Mouse (Mus musculus) frontal cortex, adult 2 months (tissue): Measurements from ENCODE around the gene Neurl1b. TPM values are rescaled to one million over a fixed set of nuclear protein-coding genes. Genes with fewer than 3 reads are reported as not detected.
A peak's percentile ranks its signal among the peaks of the same experiment; 100 is the strongest.

Experiments
- DNase-seq, 2 experiments: peaks; one replicate each; pipeline ENCODE4 v3.0.0; 2022; ENCODE audit warnings: low spot score in 1 of 2; ENCODE audit errors: extremely low spot score in 1 of 2
- polyA plus RNA-seq: library from polyadenylated mRNA; depleted of rRNA; stranded (reverse); fragments of >200 nt; gene quantifications from 2 replicates; pipeline ENCODE4 v1.2.3, GENCODE M21; 2012

Neurl1b gene
- polyA plus RNA-seq, 1 experiment, result 66.5 TPM

- DNase-seq, result no peak
These were observed 34.8 kb downstream of the Neurl1b start for GRCm38 (mm10) chr17:26449472-26449871.

- peak in 1 of 2 experiments; percentile 63 for DNase-seq
These were observed 37.1 kb downstream of the Neurl1b start for GRCm38 (mm10) chr17:26451651-26452295.

- peak; percentile 33 to 90 for DNase-seq
These were observed 37.8 kb downstream of the Neurl1b start for GRCm38 (mm10) chr17:26452371-26452972.

DNA sequence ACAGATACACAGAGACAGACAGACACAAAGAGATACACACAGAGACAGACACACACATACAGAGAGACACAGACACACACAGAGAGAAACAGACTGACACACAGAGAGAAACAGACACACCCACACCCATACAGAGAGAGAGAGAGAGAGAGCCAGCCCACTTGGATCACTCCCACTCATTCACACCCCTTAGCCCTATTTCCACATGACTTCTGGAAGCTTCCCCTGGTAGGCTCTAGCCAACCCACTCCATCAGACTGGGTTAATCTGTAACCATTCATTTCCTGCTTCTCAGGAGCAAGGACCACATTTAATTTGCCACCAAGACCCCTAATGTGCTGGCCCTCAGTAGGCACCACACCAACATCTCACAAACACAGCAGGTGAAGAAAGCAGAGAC is 42.9 kb downstream of the Neurl1b start:
- no peak for DNase-seq

GRCm38 (mm10) chr17:26458049-26458448 is 43.4 kb downstream of the Neurl1b start:
- no peak for DNase-seq

DNA sequence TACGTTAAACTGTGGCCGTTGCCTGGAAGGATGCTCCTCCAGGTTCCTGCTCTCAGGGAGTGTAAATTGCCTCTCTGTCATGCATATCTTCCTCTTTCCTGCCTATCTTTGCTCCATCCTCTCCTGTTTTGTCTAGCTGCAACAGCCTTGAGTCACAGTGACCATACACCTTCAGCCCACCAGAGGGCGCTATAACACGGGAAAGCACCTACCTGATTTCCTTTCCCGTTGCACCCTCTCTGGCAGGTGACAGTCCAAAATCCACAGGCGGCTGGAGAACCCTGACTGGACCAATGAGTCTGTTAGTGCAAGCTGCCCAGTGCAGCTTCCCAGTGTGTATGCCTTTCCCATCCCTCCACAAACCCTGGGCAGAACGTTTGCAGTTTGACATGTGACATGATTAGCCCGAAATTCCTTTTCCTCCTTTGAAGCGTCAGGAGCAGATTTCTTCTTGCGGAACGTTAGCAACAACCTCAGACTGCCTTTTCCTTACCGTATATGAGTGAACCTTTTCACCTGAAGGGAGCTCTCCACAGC is 48.1 kb downstream of the Neurl1b start:
- peak; percentile 28 to 89 for DNase-seq

GRCm38 (mm10) chr17:26463432-26463831 is 48.8 kb downstream of the Neurl1b start:
- DNase-seq, result no peak

GRCm38 (mm10) chr17:26463984-26464383 is 49.4 kb downstream of the Neurl1b start:
- no peak for DNase-seq

DNA sequence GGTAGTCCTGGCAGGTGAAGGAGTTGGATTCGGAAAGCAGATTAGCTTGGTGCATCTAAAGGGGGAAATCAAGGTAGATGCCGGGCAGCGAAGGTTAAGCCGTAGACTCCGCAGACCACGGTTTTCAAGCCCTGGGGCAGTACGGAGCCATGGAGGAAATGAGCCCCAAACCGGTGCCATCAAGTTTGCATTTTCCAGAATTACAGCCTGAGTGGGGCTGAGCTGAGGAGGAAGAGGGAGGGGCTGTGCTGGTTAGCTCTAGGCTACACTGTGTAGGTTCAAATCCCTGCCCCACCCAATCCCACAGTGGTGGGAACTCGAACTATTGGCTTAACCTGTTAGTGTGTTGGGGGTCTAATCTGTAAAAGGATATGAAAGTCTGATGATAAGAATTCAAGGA is 49.9 kb downstream of the Neurl1b start:
- DNase-seq, result no peak

DNA sequence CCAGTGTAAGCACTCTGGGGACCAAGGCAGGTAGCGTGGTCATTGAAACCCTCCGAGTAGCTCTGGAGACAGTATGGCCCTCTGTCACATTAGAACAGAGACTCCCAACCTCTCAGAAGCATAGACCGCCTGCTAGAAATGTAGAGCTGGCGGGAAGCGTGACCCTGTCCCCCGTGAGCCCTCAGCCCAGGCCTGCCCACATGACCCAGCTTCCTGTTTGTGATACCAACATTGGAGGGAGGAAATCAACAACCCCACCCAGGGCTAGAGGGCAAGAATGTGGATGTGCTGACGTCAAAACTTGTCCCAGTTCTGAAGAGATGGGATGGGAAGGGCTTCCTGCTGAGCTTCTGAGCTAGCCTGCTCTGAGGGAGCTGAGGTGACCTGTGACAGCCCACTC is 50.3 kb downstream of the Neurl1b start:
- no peak for DNase-seq

DNA sequence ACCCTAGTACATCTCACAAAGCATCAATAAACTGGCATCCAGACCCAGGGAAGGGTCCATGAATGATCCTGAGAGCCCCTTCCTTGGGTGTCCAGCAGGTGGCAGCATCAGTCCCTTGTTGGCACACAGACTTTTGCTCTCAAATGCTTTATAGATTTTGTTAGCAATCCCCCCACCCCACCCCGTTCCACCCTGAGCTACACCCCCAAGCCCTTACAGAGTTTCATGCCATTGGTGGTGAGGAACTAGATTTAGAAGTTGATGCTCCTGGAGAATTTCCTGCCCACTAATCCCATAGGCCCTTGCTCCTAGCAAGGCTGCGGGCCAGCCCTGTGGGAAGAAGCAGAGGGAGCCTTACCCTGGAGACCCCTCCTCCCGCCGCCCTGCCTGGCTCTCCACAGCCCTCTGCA is 52.1 kb downstream of the Neurl1b start:
- peak; percentile 35 to 89 for DNase-seq

GRCm38 (mm10) chr17:26467619-26468018 is 53.0 kb downstream of the Neurl1b start:
- DNase-seq, result no peak

GRCm38 (mm10) chr17:26468102-26468894 is 53.7 kb downstream of the Neurl1b start:
- no peak for DNase-seq

DNA sequence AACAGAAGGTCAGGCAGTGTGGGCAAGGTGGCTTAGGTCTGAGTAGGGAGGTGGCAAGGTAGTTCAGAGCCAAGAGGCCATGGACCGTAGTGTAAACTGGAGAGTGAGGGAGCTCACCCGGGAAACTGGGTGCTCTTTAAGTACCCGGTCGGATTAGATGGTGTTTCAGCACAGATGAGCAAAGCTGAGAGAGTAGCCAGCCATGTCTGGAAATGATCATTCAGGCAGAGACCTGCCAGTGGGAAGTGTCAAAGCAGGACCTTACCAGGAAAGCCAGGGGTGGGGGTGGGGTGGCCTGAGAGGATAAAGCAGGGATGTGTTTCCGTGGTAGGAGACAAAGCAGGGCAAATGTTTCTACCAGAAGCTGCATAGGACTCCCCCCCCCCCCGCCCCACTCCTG is 62.2 kb downstream of the Neurl1b start:
- no peak for DNase-seq

DNA sequence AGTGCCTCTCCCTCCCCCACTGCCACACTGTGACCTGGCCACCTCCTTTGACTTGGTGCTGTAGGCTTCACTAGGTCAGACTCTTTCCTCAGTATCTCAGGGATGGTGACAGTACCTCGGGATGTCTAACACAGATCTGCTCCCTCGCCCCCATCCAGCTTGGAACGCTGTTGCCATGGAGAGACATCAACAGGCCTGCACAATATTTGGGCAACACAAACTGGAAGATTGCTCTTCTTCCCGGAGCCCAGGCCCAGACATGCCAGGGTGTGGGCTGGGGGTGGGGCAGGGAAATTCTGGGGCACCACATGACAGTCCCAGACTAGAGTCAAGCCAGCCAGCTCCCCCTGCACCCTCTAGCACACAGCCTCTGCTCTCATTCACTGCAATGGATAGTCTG is 64.0 kb downstream of the Neurl1b start:
- no peak for DNase-seq

DNA sequence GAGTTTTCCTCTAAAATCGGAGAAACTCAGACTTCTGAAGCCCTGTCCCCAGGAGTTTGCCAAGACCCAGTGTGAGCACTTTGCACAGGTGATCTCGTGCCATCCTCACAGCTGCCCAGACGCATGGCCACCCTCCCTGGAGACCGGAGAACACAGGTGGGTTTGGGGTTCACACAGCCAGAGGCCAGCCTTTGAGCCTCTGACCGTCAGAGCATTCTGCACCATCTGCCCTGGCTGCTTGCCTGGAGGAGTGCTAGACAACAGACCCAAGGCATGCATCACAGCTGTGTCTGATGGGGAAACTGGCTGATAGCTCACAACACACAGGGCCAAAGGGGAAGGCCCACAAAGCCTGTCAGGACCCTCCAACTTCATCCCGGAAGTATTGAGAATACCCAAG is 65.0 kb downstream of the Neurl1b start:
- no peak for DNase-seq

GRCm38 (mm10) chr17:26480956-26481355 is 66.3 kb downstream of the Neurl1b start:
- no peak for DNase-seq

- no peak for DNase-seq
These were observed 70.2 kb downstream of the Neurl1b start for GRCm38 (mm10) chr17:26484626-26485421.

- no peak for DNase-seq
These were observed 72.6 kb downstream of the Neurl1b start for GRCm38 (mm10) chr17:26487266-26487665.

GRCm38 (mm10) chr17:26487917-26488316 is 73.3 kb downstream of the Neurl1b start:
- no peak for DNase-seq
